Mouse (Mus musculus): Measurements from ENCODE around the gene Sept9.
A peak's percentile ranks its signal among the peaks of the same experiment; 100 is the strongest.

The Sept9 gene

GRCm38 (mm10) chr11:117283889-117284450 is 84.5 kb downstream of the Sept9 start:
- no peak for DNase-seq (ENCODE audit: inconsistent age in 2 of 2, low spot score in 1 of 2)

- peak; percentile 50 to 79 for DNase-seq (ENCODE audit: inconsistent age in 2 of 2, low spot score in 1 of 2)
Measured at GRCm38 (mm10) chr11:117284721-117285605, 85.5 kb downstream of the Sept9 start.

GRCm38 (mm10) chr11:117285606-117285931 is 86.1 kb downstream of the Sept9 start:
- no peak for DNase-seq (ENCODE audit: inconsistent age in 2 of 2, low spot score in 1 of 2)

GRCm38 (mm10) chr11:117287792-117288191 is 88.3 kb downstream of the Sept9 start:
- no peak for DNase-seq (ENCODE audit: inconsistent age in 2 of 2, low spot score in 1 of 2)

- DNase-seq (ENCODE audit: inconsistent age in 2 of 2, low spot score in 1 of 2), result no peak
Measured at GRCm38 (mm10) chr11:117288765-117289164, 89.3 kb downstream of the Sept9 start.

GRCm38 (mm10) chr11:117291271-117292059 is 92.0 kb downstream of the Sept9 start:
- DNase-seq (ENCODE audit: inconsistent age in 2 of 2, low spot score in 1 of 2), result no peak

GRCm38 (mm10) chr11:117292446-117292845 is 93.0 kb downstream of the Sept9 start:
- DNase-seq (ENCODE audit: inconsistent age in 2 of 2, low spot score in 1 of 2), result no peak

GRCm38 (mm10) chr11:117295266-117295665 is 95.8 kb downstream of the Sept9 start:
- DNase-seq (ENCODE audit: inconsistent age in 2 of 2, low spot score in 1 of 2), result no peak

GRCm38 (mm10) chr11:117296116-117296499 is 96.6 kb downstream of the Sept9 start:
- DNase-seq (ENCODE audit: inconsistent age in 2 of 2, low spot score in 1 of 2), result no peak

GRCm38 (mm10) chr11:117296500-117297189 is 97.2 kb downstream of the Sept9 start:
- peak in 1 of 2 experiments; percentile 35 for DNase-seq (ENCODE audit: inconsistent age in 2 of 2, low spot score in 1 of 2)

- DNase-seq (ENCODE audit: inconsistent age in 2 of 2, low spot score in 1 of 2), result no peak
Measured at GRCm38 (mm10) chr11:117297190-117297829, 97.8 kb downstream of the Sept9 start.

- DNase-seq (ENCODE audit: inconsistent age in 2 of 2, low spot score in 1 of 2), result no peak
Measured at GRCm38 (mm10) chr11:117299741-117300140, 100.3 kb downstream of the Sept9 start.

- DNase-seq (ENCODE audit: inconsistent age in 2 of 2, low spot score in 1 of 2), result no peak
Measured at GRCm38 (mm10) chr11:117300809-117301208, 101.3 kb downstream of the Sept9 start.

- no peak for DNase-seq (ENCODE audit: inconsistent age in 2 of 2, low spot score in 1 of 2)
Measured at GRCm38 (mm10) chr11:117301716-117302115, 102.3 kb downstream of the Sept9 start.

- peak; percentile 51 to 71 for DNase-seq (ENCODE audit: inconsistent age in 2 of 2, low spot score in 1 of 2)
Measured at GRCm38 (mm10) chr11:117302371-117302770, 102.9 kb downstream of the Sept9 start.

GRCm38 (mm10) chr11:117305509-117306188 is 106.2 kb downstream of the Sept9 start:
- peak; percentile 51 to 55 for DNase-seq (ENCODE audit: inconsistent age in 2 of 2, low spot score in 1 of 2)

GRCm38 (mm10) chr11:117306311-117307088 is 107.0 kb downstream of the Sept9 start:
- peak in 1 of 2 experiments; percentile 61 for DNase-seq (ENCODE audit: inconsistent age in 2 of 2, low spot score in 1 of 2)

- DNase-seq (ENCODE audit: inconsistent age in 2 of 2, low spot score in 1 of 2), result peak; percentile 85 to 92
Measured at GRCm38 (mm10) chr11:117307895-117308786, 108.7 kb downstream of the Sept9 start.
